Mouse (Mus musculus): ENCODE measurements around the gene Ccl1. TPM values are rescaled to one million over a fixed set of nuclear protein-coding genes. Genes with fewer than 3 reads are reported as not detected.

Ccl1 gene
- polyA plus RNA-seq, 1 experiment from 2014 or later = not detected

DNA sequence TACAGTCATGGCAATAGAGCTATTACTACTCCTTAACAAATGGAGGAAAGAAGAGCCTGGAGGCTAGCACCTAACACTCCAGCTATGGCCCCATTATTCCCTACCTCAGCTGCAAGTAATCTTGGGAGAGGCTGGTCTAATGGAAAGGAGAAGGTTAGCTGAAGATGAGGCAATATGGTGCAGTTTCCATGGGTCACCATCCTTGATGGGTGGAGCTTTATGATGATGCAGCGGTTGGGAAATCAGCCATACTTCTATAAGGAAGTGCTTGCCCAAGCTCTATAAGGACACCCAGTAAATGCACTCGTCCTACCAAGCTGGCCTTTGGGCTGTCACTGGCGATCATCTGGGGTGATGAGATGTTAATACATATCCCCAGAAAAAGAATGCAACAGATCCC, 107.7 kb downstream of the Ccl1 start:
- Histone ChIP-seq H3K4me2 (no peak overlapping the region), H3K9me3 (replicated peaks) (no peaks in the 10 kb centered on the region), H3K9ac (no peak overlapping the region), H3K27me3 (0 out of 2 replicates have a peak, but pooled peaks cover 3% of the 10 kb centered on the region), H3K27ac (no peak overlapping the region), H3K36me3 (no peaks in the 10 kb centered on the region), H3K4me1 (no peaks in the 10 kb centered on the region), H3K4me3 (replicated peaks) (no peak overlapping the region)
- ATAC-seq (replicated peaks; ENCODE audit: low FRiP score) = no peak
- WGBS = 83% methylated on average over 3 of the region's 3 CpGs

- Histone ChIP-seq H3K9me3 (replicated peaks) (no peaks in the 10 kb centered on the region), H3K4me2 (no peak overlapping the region), H3K9ac (no peak overlapping the region), H3K36me3 (no peaks in the 10 kb centered on the region), H3K4me3 (replicated peaks) (no peak overlapping the region), H3K4me1 (no peaks in the 10 kb centered on the region), H3K27me3 (0 out of 2 replicates have a peak, but pooled peaks cover 3% of the 10 kb centered on the region), H3K27ac (no peak overlapping the region)
- 42% methylated on average over 2 of the region's 2 CpGs for WGBS
- ATAC-seq (replicated peaks; ENCODE audit: low FRiP score) = no peak
Observed at GRCm38 (mm10) chr11:82194980-82195379, 110.5 kb downstream of the Ccl1 start.

- H3K27ac ChIP-seq = no peak overlapping the region
- H3K27me3 ChIP-seq = 0 out of 2 replicates have a peak, but pooled peaks cover 3% of the 10 kb centered on the region
- H3K9ac ChIP-seq = no peak overlapping the region
- WGBS = 87% methylated on average over 9 of the region's 9 CpGs
- H3K9me3 ChIP-seq (replicated peaks) = no peaks in the 10 kb centered on the region
- no peaks in the 10 kb centered on the region for H3K36me3 ChIP-seq
- H3K4me2 ChIP-seq = no peak overlapping the region
- H3K4me3 ChIP-seq (replicated peaks) = no peak overlapping the region
- no peaks in the 10 kb centered on the region for H3K4me1 ChIP-seq
- no peak for ATAC-seq (replicated peaks; ENCODE audit: low FRiP score)
Observed at GRCm38 (mm10) chr11:82193826-82194225, 111.7 kb downstream of the Ccl1 start.

DNA sequence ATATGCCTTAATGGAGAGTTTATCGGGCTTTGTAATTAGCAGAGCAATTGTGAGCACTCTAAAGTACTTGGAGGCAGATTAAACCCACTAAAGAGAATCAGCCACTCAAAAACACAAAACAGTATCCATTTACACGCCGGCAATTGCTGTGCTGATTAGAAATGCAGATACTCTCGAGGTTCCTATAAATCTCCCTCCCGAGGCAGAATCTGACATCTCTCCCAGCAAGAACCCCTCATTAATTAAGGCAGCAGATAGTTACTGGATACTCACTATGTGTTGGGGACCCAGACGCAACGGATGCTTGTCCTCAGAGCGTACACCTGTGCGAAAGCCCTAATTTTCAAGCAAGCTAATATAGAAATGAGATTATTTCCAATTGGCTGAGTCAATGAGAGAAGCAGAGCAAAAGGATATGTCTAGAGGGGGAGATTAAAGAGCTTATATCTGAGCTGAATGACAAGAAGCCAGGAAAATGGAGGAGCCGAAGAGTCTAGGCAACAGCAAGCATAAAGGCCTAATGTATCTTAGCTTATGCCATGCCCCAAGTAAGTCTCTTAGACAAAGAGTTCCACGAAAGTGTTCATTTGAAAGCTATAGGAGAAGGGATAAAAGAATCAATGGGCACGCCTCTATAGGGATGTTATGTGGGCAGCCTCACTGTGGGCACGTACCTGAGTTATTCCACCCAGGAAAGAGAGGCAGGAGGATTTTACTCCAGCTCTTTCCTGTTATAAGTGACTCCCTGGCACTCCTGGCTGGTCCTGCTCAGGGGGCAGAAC, 115.5 kb downstream of the Ccl1 start:
- H3K9me3 ChIP-seq (replicated peaks) = no peaks in the 10 kb centered on the region
- no peaks in the 10 kb centered on the region for H3K4me1 ChIP-seq
- no peak for ATAC-seq (replicated peaks; ENCODE audit: low FRiP score)
- 57% methylated on average over 13 of the region's 13 CpGs for WGBS
- no peak overlapping the region for H3K4me3 ChIP-seq (replicated peaks)
- no peak overlapping the region for H3K9ac ChIP-seq
- no peaks in the 10 kb centered on the region for H3K27me3 ChIP-seq
- H3K36me3 ChIP-seq = no peaks in the 10 kb centered on the region
- no peak overlapping the region for H3K27ac ChIP-seq
- no peak overlapping the region for H3K4me2 ChIP-seq

DNA sequence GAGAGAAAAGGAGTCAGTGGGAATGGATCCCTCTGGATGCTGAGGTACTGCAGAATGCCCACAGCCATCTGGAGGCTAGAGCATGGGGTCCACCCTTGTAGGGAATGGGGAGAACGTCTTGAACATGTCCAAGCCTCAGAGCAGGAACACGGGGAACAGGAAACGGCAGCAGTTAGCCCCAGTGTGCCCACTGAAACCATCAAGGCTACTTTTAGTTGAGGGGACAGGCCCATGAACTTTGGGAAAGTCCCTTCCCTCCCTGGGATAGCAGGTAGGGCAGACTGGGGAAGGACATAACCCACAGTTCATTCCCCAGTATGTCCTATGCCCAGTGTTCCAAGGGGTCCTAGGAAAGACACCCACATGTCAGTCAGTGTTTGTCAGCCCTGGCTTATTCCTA, 119.8 kb downstream of the Ccl1 start:
- ATAC-seq (replicated peaks; ENCODE audit: low FRiP score) = no peak
- H3K4me3 ChIP-seq (replicated peaks) = no peak overlapping the region
- no peaks in the 10 kb centered on the region for H3K27me3 ChIP-seq
- no peak overlapping the region for H3K4me2 ChIP-seq
- H3K9me3 ChIP-seq (replicated peaks) = no peaks in the 10 kb centered on the region
- WGBS = 92% methylated on average over 3 of the region's 3 CpGs
- H3K36me3 ChIP-seq = no peaks in the 10 kb centered on the region
- H3K4me1 ChIP-seq = no peaks in the 10 kb centered on the region
- H3K9ac ChIP-seq = no peak overlapping the region
- no peak overlapping the region for H3K27ac ChIP-seq

DNA sequence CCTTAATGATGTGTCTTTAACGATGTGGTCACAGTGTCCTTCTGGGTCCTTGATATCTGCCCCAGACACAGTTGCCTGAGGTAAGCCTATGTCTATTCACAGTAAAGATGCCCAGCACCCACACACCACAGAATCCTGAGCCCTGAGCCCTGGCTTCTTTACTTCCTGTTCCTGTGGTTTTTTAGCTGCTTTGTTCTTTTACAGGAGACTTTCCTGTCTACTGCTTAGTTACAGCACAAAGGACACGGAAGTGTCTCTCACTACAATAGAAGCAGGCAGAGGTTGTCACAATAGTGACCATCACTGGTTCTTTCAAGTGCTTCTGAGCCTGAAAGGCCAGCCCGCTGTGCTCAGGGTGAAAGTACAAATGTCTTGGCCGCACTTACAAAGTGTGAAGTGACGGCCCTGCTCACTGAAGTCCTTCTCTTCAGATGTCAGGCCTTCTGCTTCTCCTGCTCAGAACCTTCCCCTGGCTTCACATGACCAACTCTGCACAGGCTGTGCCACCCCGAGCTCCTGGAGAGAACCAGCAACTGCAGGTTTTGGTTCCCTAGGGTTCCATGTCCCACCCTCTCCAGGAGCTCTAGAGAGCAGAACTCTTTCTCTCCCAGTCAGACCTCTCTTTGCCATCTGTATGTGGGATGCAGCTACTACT, 122.1 kb downstream of the Ccl1 start:
- Histone ChIP-seq H3K4me2 (no peak overlapping the region), H3K4me1 (no peaks in the 10 kb centered on the region), H3K36me3 (no peaks in the 10 kb centered on the region), H3K9me3 (replicated peaks) (no peaks in the 10 kb centered on the region), H3K27me3 (peaks cover 6% of the 10 kb centered on the region; the same call in 1 of the 2 replicates), H3K27ac (no peak overlapping the region), H3K9ac (no peak overlapping the region), H3K4me3 (replicated peaks) (no peak overlapping the region)
- no peak for ATAC-seq (replicated peaks; ENCODE audit: low FRiP score)
- 57% methylated on average over 6 of the region's 6 CpGs for WGBS

GRCm38 (mm10) chr11:82182401-82182800, 123.1 kb downstream of the Ccl1 start:
- Histone ChIP-seq H3K36me3 (no peaks in the 10 kb centered on the region), H3K9me3 (replicated peaks) (no peaks in the 10 kb centered on the region), H3K4me2 (no peak overlapping the region), H3K27ac (no peak overlapping the region), H3K4me1 (no peaks in the 10 kb centered on the region), H3K27me3 (peaks cover 6% of the 10 kb centered on the region; the same call in 1 of the 2 replicates), H3K9ac (no peak overlapping the region), H3K4me3 (replicated peaks) (no peak overlapping the region)
- no peak for ATAC-seq (replicated peaks; ENCODE audit: low FRiP score)
- 90% methylated on average over 6 of the region's 6 CpGs for WGBS

- no peak for ATAC-seq (replicated peaks; ENCODE audit: low FRiP score)
- no peak overlapping the region for H3K4me2 ChIP-seq
- no peaks in the 10 kb centered on the region for H3K36me3 ChIP-seq
- peaks cover 6% of the 10 kb centered on the region; the same call in 1 of the 2 replicates for H3K27me3 ChIP-seq
- no peak overlapping the region for H3K4me3 ChIP-seq (replicated peaks)
- no peak overlapping the region for H3K9ac ChIP-seq
- no peak overlapping the region for H3K27ac ChIP-seq
- no peaks in the 10 kb centered on the region for H3K4me1 ChIP-seq
- H3K9me3 ChIP-seq (replicated peaks) = no peaks in the 10 kb centered on the region
- 77% methylated on average over 8 of the region's 8 CpGs for WGBS
Observed at GRCm38 (mm10) chr11:82181331-82181730, 124.2 kb downstream of the Ccl1 start.

GRCm38 (mm10) chr11:82178161-82178560, 127.3 kb downstream of the Ccl1 start:
- no peak for ATAC-seq (replicated peaks; ENCODE audit: low FRiP score)
- WGBS = 73% methylated on average over 5 of the region's 5 CpGs
- Histone ChIP-seq H3K27ac (no peak overlapping the region), H3K9ac (no peak overlapping the region), H3K27me3 (peaks cover 6% of the 10 kb centered on the region; the same call in 1 of the 2 replicates), H3K4me3 (replicated peaks) (no peak overlapping the region), H3K4me2 (no peak overlapping the region), H3K9me3 (replicated peaks) (no peaks in the 10 kb centered on the region), H3K4me1 (no peaks in the 10 kb centered on the region), H3K36me3 (no peaks in the 10 kb centered on the region)

DNA sequence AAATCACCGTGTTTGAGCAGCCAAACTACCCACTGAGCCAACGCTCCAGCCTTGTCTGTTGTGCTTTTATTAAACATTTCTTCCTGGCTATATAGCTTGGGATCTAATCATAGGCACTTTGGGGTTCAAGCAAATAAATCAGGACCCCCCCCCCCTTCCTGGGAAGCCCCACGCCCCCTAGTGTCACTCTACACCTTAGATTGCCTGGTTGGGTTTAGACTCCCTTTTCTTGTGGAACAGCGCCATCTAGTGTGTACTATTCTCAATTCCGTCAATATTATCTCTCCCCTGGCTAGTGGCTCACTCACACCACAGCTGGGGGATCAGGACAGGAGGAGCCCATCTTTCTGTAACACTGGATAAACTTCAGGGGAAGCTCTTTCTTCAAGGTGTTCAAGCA, 127.8 kb downstream of the Ccl1 start:
- no peak overlapping the region for H3K9ac ChIP-seq
- no peaks in the 10 kb centered on the region for H3K4me1 ChIP-seq
- no peaks in the 10 kb centered on the region for H3K36me3 ChIP-seq
- H3K9me3 ChIP-seq (replicated peaks) = no peaks in the 10 kb centered on the region
- H3K27me3 ChIP-seq = peaks cover 6% of the 10 kb centered on the region; the same call in 1 of the 2 replicates
- 32% methylated on average over 5 of the region's 5 CpGs for WGBS
- H3K27ac ChIP-seq = no peak overlapping the region
- no peak overlapping the region for H3K4me2 ChIP-seq
- ATAC-seq (replicated peaks; ENCODE audit: low FRiP score) = no peak
- no peak overlapping the region for H3K4me3 ChIP-seq (replicated peaks)

DNA sequence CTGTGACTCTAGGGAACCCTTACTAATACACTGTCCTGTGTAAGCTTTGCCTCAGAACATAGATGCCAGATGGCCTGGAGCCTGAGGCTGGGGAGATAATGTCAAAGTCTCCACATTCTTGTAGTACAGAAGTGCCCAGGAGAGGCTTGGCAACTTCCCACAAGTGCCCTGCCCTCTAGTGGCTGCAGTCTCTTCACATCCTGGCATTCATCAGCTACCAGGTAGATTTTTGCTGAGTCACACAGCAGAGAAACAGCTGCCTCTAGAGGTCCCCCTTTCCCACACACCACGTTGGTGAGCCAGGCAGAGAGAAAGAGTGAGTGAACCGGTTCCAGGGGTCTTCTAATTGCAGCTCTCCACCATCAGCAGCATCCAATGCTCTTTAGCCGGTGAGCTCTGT, 130.7 kb downstream of the Ccl1 start:
- Histone ChIP-seq H3K27me3 (peaks cover 4% of the 10 kb centered on the region; the same call in 1 of the 2 replicates), H3K4me2 (no peak overlapping the region), H3K9ac (no peak overlapping the region), H3K27ac (no peak overlapping the region), H3K4me3 (replicated peaks) (no peak overlapping the region), H3K4me1 (no peaks in the 10 kb centered on the region), H3K36me3 (no peaks in the 10 kb centered on the region), H3K9me3 (replicated peaks) (no peaks in the 10 kb centered on the region)
- ATAC-seq (replicated peaks; ENCODE audit: low FRiP score) = no peak
- 26% methylated on average over 3 of the region's 3 CpGs for WGBS

DNA sequence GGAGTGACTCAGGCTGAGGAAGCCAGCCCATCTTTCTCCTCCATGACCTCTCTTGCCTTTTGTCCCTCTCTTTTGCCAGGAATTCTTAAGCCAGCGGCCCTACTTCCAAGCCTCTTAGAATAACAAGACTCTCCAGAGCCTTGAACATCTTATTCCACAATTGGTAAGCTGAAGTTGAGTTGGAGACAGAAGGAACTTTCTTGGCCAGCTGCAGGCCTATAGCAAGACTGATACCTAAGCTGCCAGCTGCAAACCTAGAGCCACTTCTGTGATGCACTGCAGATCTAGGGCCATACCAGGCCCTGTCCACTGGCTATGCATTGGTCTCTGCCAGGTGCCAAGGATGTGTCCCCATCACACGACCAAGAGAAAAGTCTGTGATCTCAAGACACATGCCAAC, 132.0 kb downstream of the Ccl1 start:
- Histone ChIP-seq H3K27ac (no peak overlapping the region), H3K9me3 (replicated peaks) (no peaks in the 10 kb centered on the region), H3K9ac (no peak overlapping the region), H3K4me1 (no peaks in the 10 kb centered on the region), H3K4me3 (replicated peaks) (no peak overlapping the region), H3K27me3 (no peaks in the 10 kb centered on the region; the same call in 1 of the 2 replicates), H3K4me2 (no peak overlapping the region), H3K36me3 (no peaks in the 10 kb centered on the region)
- 87% methylated on average over 2 of the region's 2 CpGs for WGBS
- ATAC-seq (replicated peaks; ENCODE audit: low FRiP score) = no peak
